Mouse (Mus musculus): Measurements from ENCODE around the gene Nr3c2. TPM values are rescaled to one million over a fixed set of nuclear protein-coding genes. Genes with fewer than 3 reads are reported as not detected.

Gene Nr3c2
- total RNA-seq, 1 experiment = 1.4 TPM

DNA sequence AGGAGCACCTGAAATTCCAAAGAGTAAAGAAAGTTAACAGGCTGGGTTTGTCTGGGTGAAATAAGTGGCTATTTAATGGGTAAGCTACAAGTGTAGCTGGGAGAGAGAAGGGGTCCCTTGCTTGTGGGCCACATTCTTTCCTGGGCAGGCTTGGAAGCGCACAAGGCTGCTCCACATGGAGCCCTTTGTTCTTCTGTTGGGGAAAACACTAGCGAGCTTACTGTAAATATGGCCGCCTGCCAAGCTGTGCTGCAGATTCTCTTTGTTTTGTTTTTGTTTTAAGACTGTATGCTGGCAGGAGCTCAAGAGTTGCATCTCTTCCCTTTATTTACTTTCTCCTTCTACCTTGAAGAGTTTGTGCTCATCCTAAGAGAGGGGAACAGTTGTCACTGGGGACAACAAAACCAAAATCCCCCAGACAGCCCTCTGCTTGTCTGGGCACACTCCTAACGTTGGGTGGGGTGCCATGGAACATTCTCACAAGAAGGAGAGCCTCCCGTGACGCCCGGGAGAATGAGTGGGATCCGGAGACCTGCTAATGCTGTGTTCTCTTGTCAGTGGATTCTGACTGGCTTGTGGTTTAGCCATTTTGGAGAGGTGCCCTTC is 73.8 kb downstream of the Nr3c2 start:
- Histone ChIP-seq H3K9me3 (ENCODE audit: control insufficient read depth, insufficient read depth, low read depth, low read length) (no peaks in the 10 kb centered on the region), H3K4me3 (ENCODE audit: insufficient read depth in 1 of 2, low read depth in 1 of 2, low read length in 2 of 2, poor library complexity in 1 of 2, severe bottlenecking in 1 of 2) (no peak overlapping the region), H3K27ac (ENCODE audit: insufficient read depth, low read depth, low read length, poor library complexity, severe bottlenecking) (no peak overlapping the region), H3K36me3 (ENCODE audit: control insufficient read depth, insufficient read depth, low read length, poor library complexity, severe bottlenecking) (no peaks in the 10 kb centered on the region), H3K9ac (ENCODE audit: insufficient read depth, low read depth, low read length, poor library complexity, severe bottlenecking) (no peak overlapping the region), H3K4me1 (ENCODE audit: control insufficient read depth in 2 of 2, insufficient read depth in 2 of 2, low read length in 2 of 2, poor library complexity in 1 of 2) (no peaks in the 10 kb centered on the region; a peak in 1 of 4 replicates)
- no peak for DNase-seq (ENCODE audit: low read depth, low spot score)
- in situ Hi-C loops (cut with MboI; ENCODE audit: low sequenced_read_pairs in 2 of 2, unreplicated experiment in 2 of 2) = no loop called here
- TF ChIP-seq MAFK (IDR thresholded peaks at IDR 0.05; ENCODE audit: insufficient read depth, low read depth, low read length) = no peak
- no peak for TF ChIP-seq ZNF384 (IDR thresholded peaks at IDR 0.05; ENCODE audit: low read depth, low read length)
- TF ChIP-seq ZC3H11A (IDR thresholded peaks at IDR 0.05; ENCODE audit: borderline replicate concordance, low read depth, low read length) = no peak
- no peak for TF ChIP-seq CHD2 (IDR thresholded peaks at IDR 0.05; ENCODE audit: low read depth, low read length)
- no peak for TF ChIP-seq HCFC1 (IDR thresholded peaks at IDR 0.05; ENCODE audit: borderline replicate concordance, insufficient read depth, low read length)

DNA sequence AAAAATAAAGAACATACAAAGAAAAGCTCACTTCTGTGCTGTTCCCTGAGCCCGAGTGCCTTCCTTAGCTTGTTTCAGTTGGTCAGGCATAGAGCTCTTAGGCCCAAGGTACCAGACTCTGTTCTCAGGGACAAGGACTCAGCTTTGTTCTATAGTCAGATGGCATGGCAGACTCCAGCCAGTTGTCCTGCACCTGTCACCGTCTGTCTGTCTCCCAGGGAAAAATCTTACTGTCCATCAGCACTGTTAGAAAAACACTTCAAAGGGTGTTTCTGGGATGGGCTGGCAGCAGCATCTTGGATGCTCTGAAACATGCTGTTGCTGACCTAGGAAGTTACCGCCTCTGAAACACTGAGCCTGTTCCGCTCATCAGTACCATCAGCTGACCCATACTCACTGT is 78.7 kb downstream of the Nr3c2 start:
- Histone ChIP-seq H3K36me3 (ENCODE audit: control insufficient read depth, insufficient read depth, low read length, poor library complexity, severe bottlenecking) (no peaks in the 10 kb centered on the region), H3K9me3 (ENCODE audit: control insufficient read depth, insufficient read depth, low read depth, low read length) (no peaks in the 10 kb centered on the region), H3K9ac (ENCODE audit: insufficient read depth, low read depth, low read length, poor library complexity, severe bottlenecking) (no peak overlapping the region), H3K27ac (ENCODE audit: insufficient read depth, low read depth, low read length, poor library complexity, severe bottlenecking) (no peak overlapping the region), H3K4me1 (ENCODE audit: control insufficient read depth in 2 of 2, insufficient read depth in 2 of 2, low read length in 2 of 2, poor library complexity in 1 of 2) (no peaks in the 10 kb centered on the region; a peak in 1 of 4 replicates), H3K4me3 (ENCODE audit: insufficient read depth in 1 of 2, low read depth in 1 of 2, low read length in 2 of 2, poor library complexity in 1 of 2, severe bottlenecking in 1 of 2) (no peak overlapping the region)
- in situ Hi-C loops (cut with MboI; ENCODE audit: low sequenced_read_pairs in 2 of 2, unreplicated experiment in 2 of 2) = no loop called here
- TF ChIP-seq ZNF384 (IDR thresholded peaks at IDR 0.05; ENCODE audit: low read depth, low read length) = no peak
- no peak for TF ChIP-seq MAFK (IDR thresholded peaks at IDR 0.05; ENCODE audit: insufficient read depth, low read depth, low read length)
- no peak for TF ChIP-seq HCFC1 (IDR thresholded peaks at IDR 0.05; ENCODE audit: borderline replicate concordance, insufficient read depth, low read length)
- no peak for TF ChIP-seq CHD2 (IDR thresholded peaks at IDR 0.05; ENCODE audit: low read depth, low read length)
- TF ChIP-seq ZC3H11A (IDR thresholded peaks at IDR 0.05; ENCODE audit: borderline replicate concordance, low read depth, low read length) = no peak
- DNase-seq (ENCODE audit: low read depth, low spot score) = no peak

DNA sequence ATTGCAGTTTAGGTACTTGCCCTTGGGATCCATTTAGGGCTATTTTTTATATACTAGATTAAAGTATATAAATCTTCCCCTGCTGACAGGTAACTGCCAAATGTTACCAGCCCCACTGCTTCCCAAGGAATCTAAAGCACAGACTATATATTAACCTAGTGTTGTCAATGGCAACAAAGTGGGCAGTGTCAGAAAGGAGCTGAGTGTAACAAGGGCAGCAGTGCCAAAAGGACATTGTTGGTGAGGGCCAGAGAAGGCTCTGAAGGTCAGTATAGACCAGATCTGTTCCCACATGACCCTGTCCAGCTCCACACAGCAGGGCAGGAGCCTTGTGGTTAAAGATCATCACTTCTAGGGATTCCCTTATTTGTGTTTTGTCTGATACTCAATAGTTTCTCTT is 84.8 kb downstream of the Nr3c2 start:
- TF ChIP-seq HCFC1 (IDR thresholded peaks at IDR 0.05; ENCODE audit: borderline replicate concordance, insufficient read depth, low read length) (no peak), ZNF384 (IDR thresholded peaks at IDR 0.05; ENCODE audit: low read depth, low read length) (no peak), ZC3H11A (IDR thresholded peaks at IDR 0.05; ENCODE audit: borderline replicate concordance, low read depth, low read length) (no peak), CHD2 (IDR thresholded peaks at IDR 0.05; ENCODE audit: low read depth, low read length) (no peak), MAFK (IDR thresholded peaks at IDR 0.05; ENCODE audit: insufficient read depth, low read depth, low read length) (no peak)
- no peak overlapping the region for H3K4me3 ChIP-seq (ENCODE audit: insufficient read depth in 1 of 2, low read depth in 1 of 2, low read length in 2 of 2, poor library complexity in 1 of 2, severe bottlenecking in 1 of 2)
- no peaks in the 10 kb centered on the region for H3K4me1 ChIP-seq (ENCODE audit: control insufficient read depth in 2 of 2, insufficient read depth in 2 of 2, low read length in 2 of 2, poor library complexity in 1 of 2)
- H3K9me3 ChIP-seq (ENCODE audit: control insufficient read depth, insufficient read depth, low read depth, low read length) = no peaks in the 10 kb centered on the region
- H3K36me3 ChIP-seq (ENCODE audit: control insufficient read depth, insufficient read depth, low read length, poor library complexity, severe bottlenecking) = no peaks in the 10 kb centered on the region
- no peak for DNase-seq (ENCODE audit: low read depth, low spot score)
- in situ Hi-C loops (cut with MboI; ENCODE audit: low sequenced_read_pairs in 2 of 2, unreplicated experiment in 2 of 2) = no loop called here
- no peak overlapping the region for H3K27ac ChIP-seq (ENCODE audit: insufficient read depth, low read depth, low read length, poor library complexity, severe bottlenecking)
- H3K9ac ChIP-seq (ENCODE audit: insufficient read depth, low read depth, low read length, poor library complexity, severe bottlenecking) = no peak overlapping the region

DNA sequence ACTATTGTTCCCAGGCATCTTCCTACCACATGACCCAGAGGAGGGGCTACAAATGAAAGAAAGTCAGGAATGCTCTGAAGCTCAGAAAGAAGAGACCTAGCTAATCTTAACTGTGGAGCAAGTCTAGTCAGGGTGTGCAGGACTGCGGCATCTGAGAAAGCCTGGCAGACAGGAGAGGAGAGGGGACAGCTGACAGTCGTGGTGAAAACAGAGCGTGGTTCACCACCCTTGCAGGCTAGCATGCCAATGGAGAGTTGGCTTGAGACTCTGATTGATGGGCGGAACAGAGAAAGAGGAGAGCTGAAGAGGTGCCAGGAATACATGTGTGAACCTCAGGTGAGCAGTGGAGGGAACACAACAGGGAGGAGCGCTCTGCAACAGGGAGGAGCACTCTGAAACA is 85.6 kb downstream of the Nr3c2 start:
- no peaks in the 10 kb centered on the region for H3K36me3 ChIP-seq (ENCODE audit: control insufficient read depth, insufficient read depth, low read length, poor library complexity, severe bottlenecking)
- no peak overlapping the region for H3K27ac ChIP-seq (ENCODE audit: insufficient read depth, low read depth, low read length, poor library complexity, severe bottlenecking)
- H3K4me1 ChIP-seq (ENCODE audit: control insufficient read depth in 2 of 2, insufficient read depth in 2 of 2, low read length in 2 of 2, poor library complexity in 1 of 2) = no peaks in the 10 kb centered on the region
- in situ Hi-C loops (cut with MboI; ENCODE audit: low sequenced_read_pairs in 2 of 2, unreplicated experiment in 2 of 2) = no loop called here
- DNase-seq (ENCODE audit: low read depth, low spot score) = no peak
- no peak overlapping the region for H3K4me3 ChIP-seq (ENCODE audit: insufficient read depth in 1 of 2, low read depth in 1 of 2, low read length in 2 of 2, poor library complexity in 1 of 2, severe bottlenecking in 1 of 2)
- no peak for TF ChIP-seq ZNF384 (IDR thresholded peaks at IDR 0.05; ENCODE audit: low read depth, low read length)
- no peak for TF ChIP-seq ZC3H11A (IDR thresholded peaks at IDR 0.05; ENCODE audit: borderline replicate concordance, low read depth, low read length)
- TF ChIP-seq HCFC1 (IDR thresholded peaks at IDR 0.05; ENCODE audit: borderline replicate concordance, insufficient read depth, low read length) = no peak
- no peak for TF ChIP-seq MAFK (IDR thresholded peaks at IDR 0.05; ENCODE audit: insufficient read depth, low read depth, low read length)
- TF ChIP-seq CHD2 (IDR thresholded peaks at IDR 0.05; ENCODE audit: low read depth, low read length) = no peak
- H3K9ac ChIP-seq (ENCODE audit: insufficient read depth, low read depth, low read length, poor library complexity, severe bottlenecking) = no peak overlapping the region
- H3K9me3 ChIP-seq (ENCODE audit: control insufficient read depth, insufficient read depth, low read depth, low read length) = no peaks in the 10 kb centered on the region
